Mouse (Mus musculus) MEL (cell line): ENCODE results near the gene Calm4. TPM values are rescaled to one million over a fixed set of nuclear protein-coding genes. Genes with fewer than 3 reads are reported as not detected.
"Not testable (repeated sequence)": the region's sequence is repeated elsewhere in the genome, so short reads cannot be mapped to it uniquely, and the experiment has no call there.

Experiments used
- DNase-seq: peaks from one replicate; pipeline ENCODE4 v3.0.0; 2011; ENCODE audit warnings: low read depth, low spot score
- H3K27ac ChIP-seq: 2 replicates; pipeline ENCODE4 v1.5.1; 2012; ENCODE audit warnings: low read depth, mild to moderate bottlenecking, control low read depth, low read length, moderate library complexity; ENCODE audit not compliant: control insufficient read depth
- H3K27me3 ChIP-seq, 2 experiments: fragments of 150-350 bp in 1 of 2; sonication (generic) in 1 of 2; 2 replicates each; pipeline ENCODE4 v1.6.1; 2012; ENCODE audit warnings: low read length in 2 of 2, mild to moderate bottlenecking in 2 of 2, improper control_type of control experiment in 1 of 2, moderate library complexity in 1 of 2; ENCODE audit not compliant: insufficient read depth in 2 of 2, control insufficient read depth in 1 of 2
- H3K36me3 ChIP-seq, 2 experiments: 2 replicates each; pipeline ENCODE4 v1.6.1; 2012 to 2014; ENCODE audit warnings: low read length in 2 of 2, improper control_type of control experiment in 1 of 2, inconsistent platforms in 1 of 2, mild to moderate bottlenecking in 1 of 2; ENCODE audit not compliant: insufficient read depth in 2 of 2, control insufficient read depth in 1 of 2
- H3K4me1 ChIP-seq, 2 experiments: fragments of 150-350 bp in 1 of 2; sonication (generic) in 1 of 2; 2 replicates each; pipeline ENCODE4 v1.6.1; 2012; ENCODE audit warnings: low read length in 2 of 2, improper control_type of control experiment in 1 of 2, mild to moderate bottlenecking in 1 of 2; ENCODE audit not compliant: insufficient read depth in 2 of 2, control insufficient read depth in 1 of 2
- H3K4me3 ChIP-seq, 2 experiments: fragments of 150-350 bp in 1 of 2; sonication (generic) in 1 of 2; 2 replicates each; pipeline ENCODE4 v1.5.1; 2012; ENCODE audit warnings: low read depth in 2 of 2, low read length in 2 of 2, mild to moderate bottlenecking in 2 of 2, moderate library complexity in 2 of 2, control low read depth in 1 of 2, improper control_type of control experiment in 1 of 2; ENCODE audit not compliant: control insufficient read depth in 1 of 2, insufficient read depth in 1 of 2
- H3K79me2 ChIP-seq: 2 replicates; pipeline ENCODE4 v1.6.1; 2012; ENCODE audit warnings: mild to moderate bottlenecking, low read length, moderate library complexity; ENCODE audit not compliant: control insufficient read depth, poor library complexity, insufficient read depth
- H3K9ac ChIP-seq: 2 replicates; pipeline ENCODE4 v1.6.1; 2012; ENCODE audit warnings: low read depth, mild to moderate bottlenecking, control low read depth, low read length, moderate library complexity; ENCODE audit not compliant: control insufficient read depth, poor library complexity, severe bottlenecking
- H3K9me3 ChIP-seq: fragments of 150-350 bp; sonication (generic); replicated peaks from 2 replicates; pipeline ENCODE4 v1.6.1; 2012; ENCODE audit warnings: mild to moderate bottlenecking, low read length, improper control_type of control experiment, moderate library complexity; ENCODE audit not compliant: insufficient read depth
- BHLHE40 ChIP-seq: IDR thresholded peaks from 2 replicates; pipeline ENCODE4 v1.6.1; 2012; ENCODE audit warnings: low read depth, mild to moderate bottlenecking, inconsistent platforms, low read length, improper control_type of control experiment, borderline replicate concordance
- CHD1 ChIP-seq: IDR thresholded peaks from 2 replicates; pipeline ENCODE4 v1.6.1; 2012; ENCODE audit warnings: low read depth, mild to moderate bottlenecking, inconsistent platforms, low read length, improper control_type of control experiment
- CHD2 ChIP-seq: IDR thresholded peaks from 2 replicates; pipeline ENCODE4 v1.6.1; 2011; ENCODE audit warnings: low read length, improper control_type of control experiment
- CTCF ChIP-seq, 3 experiments: IDR thresholded peaks in 2 of 3; conservative IDR thresholded peaks in 1 of 3; 2 replicates each; pipeline ENCODE4 v1.5.1; 2011 to 2012; ENCODE audit warnings: low read length in 3 of 3, low read depth in 2 of 3, mild to moderate bottlenecking in 2 of 3, improper control_type of control experiment in 1 of 3, inconsistent platforms in 1 of 3, mixed read lengths in 1 of 3, moderate library complexity in 1 of 3; ENCODE audit not compliant: control insufficient read depth in 1 of 3, insufficient read depth in 1 of 3, poor library complexity in 1 of 3, severe bottlenecking in 1 of 3
- KAT2A ChIP-seq: conservative IDR thresholded peaks from 2 replicates; pipeline ENCODE4 v1.6.1; 2012; ENCODE audit warnings: low read depth, low read length, improper control_type of control experiment, inconsistent platforms
- MAFK ChIP-seq: IDR thresholded peaks from 2 replicates; pipeline ENCODE4 v1.6.1; 2011; ENCODE audit warnings: low read depth, mild to moderate bottlenecking, low read length, improper control_type of control experiment, borderline replicate concordance
- MAZ ChIP-seq: IDR thresholded peaks from 2 replicates; pipeline ENCODE4 v1.6.1; 2012; ENCODE audit warnings: low read depth, mild to moderate bottlenecking, inconsistent platforms, low read length, improper control_type of control experiment
- MXI1 ChIP-seq: IDR thresholded peaks from 2 replicates; pipeline ENCODE4 v1.6.1; 2011; ENCODE audit warnings: mild to moderate bottlenecking, low read depth, low read length, improper control_type of control experiment
- MYB ChIP-seq: IDR thresholded peaks from 2 replicates; pipeline ENCODE4 v1.6.1; 2011; ENCODE audit warnings: mild to moderate bottlenecking, low read depth, low read length, improper control_type of control experiment
- POLR2A ChIP-seq, 2 experiments: IDR thresholded peaks; 2 replicates each; pipeline ENCODE4 v1.6.1; 2011 to 2012; ENCODE audit warnings: low read length in 2 of 2, mild to moderate bottlenecking in 2 of 2, control low read depth in 1 of 2, improper control_type of control experiment in 1 of 2, low read depth in 1 of 2, moderate library complexity in 1 of 2; ENCODE audit not compliant: control insufficient read depth in 1 of 2, insufficient read depth in 1 of 2, poor library complexity in 1 of 2
- RCOR1 ChIP-seq: IDR thresholded peaks from 2 replicates; pipeline ENCODE4 v1.6.1; 2012; ENCODE audit warnings: low read depth, mild to moderate bottlenecking, inconsistent platforms, low read length, improper control_type of control experiment
- SMC3 ChIP-seq: IDR thresholded peaks from 2 replicates; pipeline ENCODE4 v1.6.1; 2011; ENCODE audit warnings: low read depth, low read length, improper control_type of control experiment
- TBP ChIP-seq: IDR thresholded peaks from 2 replicates; pipeline ENCODE4 v1.8.0; 2011; ENCODE audit warnings: low read depth, low read length, improper control_type of control experiment
- TCF12 ChIP-seq: IDR thresholded peaks from 2 replicates; pipeline ENCODE4 v1.6.1; 2014; ENCODE audit warnings: low read depth, mild to moderate bottlenecking, inconsistent platforms, low read length, improper control_type of control experiment, moderate library complexity
- USF2 ChIP-seq, 2 experiments: IDR thresholded peaks; 2 replicates each; pipeline ENCODE4 v1.6.1; 2011 to 2012; ENCODE audit warnings: improper control_type of control experiment in 2 of 2, low read length in 2 of 2, borderline replicate concordance in 1 of 2, inconsistent platforms in 1 of 2, low read depth in 1 of 2, mild to moderate bottlenecking in 1 of 2; ENCODE audit not compliant: insufficient read depth in 1 of 2
- ZC3H11A ChIP-seq: IDR thresholded peaks from 2 replicates; pipeline ENCODE4 v1.6.1; 2012; ENCODE audit warnings: low read depth, mild to moderate bottlenecking, inconsistent platforms, low read length, improper control_type of control experiment
- ZMIZ1 ChIP-seq: IDR thresholded peaks from 2 replicates; pipeline ENCODE4 v1.6.1; 2012; ENCODE audit warnings: low read depth, mild to moderate bottlenecking, inconsistent platforms, low read length, improper control_type of control experiment, moderate library complexity
- ZNF384 ChIP-seq: IDR thresholded peaks from 2 replicates; pipeline ENCODE4 v1.6.1; 2012; ENCODE audit warnings: low read depth, mild to moderate bottlenecking, inconsistent platforms, low read length, improper control_type of control experiment
- polyA plus RNA-seq, 2 experiments: library from polyadenylated mRNA; stranded (reverse) in 1 of 2; unstranded in 1 of 2; fragments of >175 nt in 1 of 2; fragments of >200 nt in 1 of 2; gene quantifications; 2 replicates each; pipeline versions ENCODE4 v1.2.1 to v1.2.4; 2012; ENCODE audit warnings: low replicate concordance in 2 of 2, low read depth in 1 of 2; ENCODE audit not compliant: insufficient read length in 2 of 2, insufficient read depth in 1 of 2, missing spikeins in 1 of 2
- total RNA-seq: library from RNA; depleted of rRNA; stranded (reverse); fragments of 300-350 nt; gene quantifications from 2 replicates; pipeline ENCODE4 v1.2.3, GENCODE M21; 2012

Calm4 gene
- total and polyA plus RNA-seq, 3 experiments = not detected

DNA sequence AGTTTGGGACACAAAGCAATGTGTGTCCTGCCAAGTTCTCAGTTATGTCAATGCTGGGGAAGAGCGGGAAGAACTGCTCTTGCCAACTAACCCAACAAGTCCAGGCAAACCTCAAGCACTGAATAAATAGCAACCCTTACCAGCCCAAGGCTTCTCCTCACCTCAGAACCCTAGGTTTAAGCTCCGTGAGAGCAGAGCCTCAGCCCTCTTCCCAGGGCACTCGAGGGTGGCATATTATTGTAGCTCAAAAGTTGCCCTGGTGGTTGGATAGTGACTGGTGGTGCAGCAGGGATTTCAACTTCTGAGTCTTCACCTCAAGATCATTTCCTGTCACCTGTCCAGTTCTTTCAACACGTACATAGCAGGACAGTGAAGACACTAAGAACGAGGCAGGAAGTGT, 6.0 kb upstream of the Calm4 start:
- Histone ChIP-seq H3K4me3 (no peak overlapping the region), H3K9ac (no peak overlapping the region)
- TF ChIP-seq MYB = no peak
- no peak for TF ChIP-seq MAZ
- TF ChIP-seq CHD2 = no peak
- TF ChIP-seq ZC3H11A = no peak
- TF ChIP-seq ZMIZ1 = no peak
- no peak for TF ChIP-seq SMC3
- no peak for TF ChIP-seq KAT2A

DNA sequence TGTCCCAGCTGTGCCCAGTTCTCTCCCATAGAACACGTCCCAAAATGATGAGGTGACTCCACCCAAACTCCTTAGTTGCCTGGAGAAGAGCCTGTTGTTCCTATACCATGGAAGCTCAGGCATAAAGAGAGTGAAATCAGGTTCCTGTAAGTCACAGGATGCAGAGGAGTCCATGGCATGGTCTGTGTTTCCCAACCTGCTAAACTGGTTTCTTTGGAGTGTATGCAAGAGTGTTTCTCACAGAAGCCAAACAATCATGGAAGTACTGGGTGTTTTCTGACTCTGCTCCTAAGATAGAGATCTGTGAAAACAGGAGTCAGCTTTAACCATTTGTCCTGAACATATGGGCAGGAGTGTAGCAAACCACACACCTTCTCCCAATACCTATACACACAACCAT, 5.6 kb upstream of the Calm4 start:
- H3K9ac ChIP-seq = no peak overlapping the region
- H3K27ac ChIP-seq = no peak overlapping the region
- no peak for TF ChIP-seq USF2 (IDR thresholded peaks at IDR 0.05; ENCODE audit: borderline replicate concordance in 1 of 2, insufficient read depth in 1 of 2, low read depth in 1 of 2, low read length in 2 of 2)
- TF ChIP-seq RCOR1 = no peak
- TF ChIP-seq ZNF384 = no peak
- TF ChIP-seq TBP = no peak
- TF ChIP-seq CHD1 = no peak
- TF ChIP-seq TCF12 = no peak
- TF ChIP-seq BHLHE40 = no peak
- no peak for TF ChIP-seq CTCF (IDR thresholded peaks at IDR 0.05 in 2 of 3, conservative IDR thresholded peaks at IDR 0.05 in 1 of 3; ENCODE audit: control insufficient read depth in 1 of 3, insufficient read depth in 1 of 3, low read depth in 2 of 3, low read length in 3 of 3, poor library complexity in 1 of 3, severe bottlenecking in 1 of 3)
- H3K9me3 ChIP-seq = no peaks in the 10 kb centered on the region
- DNase-seq = no peak
- H3K4me3 ChIP-seq = no peak overlapping the region
- H3K27me3 ChIP-seq = no peaks in the 10 kb centered on the region; a peak in 1 of 4 replicates
- H3K79me2 ChIP-seq = no peaks in the 10 kb centered on the region
- H3K36me3 ChIP-seq = no peaks in the 10 kb centered on the region; a peak in 1 of 4 replicates
- no peaks in the 10 kb centered on the region for H3K4me1 ChIP-seq

More for the DNA sequence above, 6.0 kb upstream of the Calm4 start:
- H3K27ac ChIP-seq = no peak overlapping the region
- H3K27me3 ChIP-seq = no peaks in the 10 kb centered on the region; a peak in 1 of 4 replicates
- no peaks in the 10 kb centered on the region for H3K9me3 ChIP-seq
- H3K36me3 ChIP-seq = no peaks in the 10 kb centered on the region; a peak in 1 of 4 replicates
- DNase-seq = no peak
- no peaks in the 10 kb centered on the region for H3K79me2 ChIP-seq
- no peaks in the 10 kb centered on the region for H3K4me1 ChIP-seq

DNA sequence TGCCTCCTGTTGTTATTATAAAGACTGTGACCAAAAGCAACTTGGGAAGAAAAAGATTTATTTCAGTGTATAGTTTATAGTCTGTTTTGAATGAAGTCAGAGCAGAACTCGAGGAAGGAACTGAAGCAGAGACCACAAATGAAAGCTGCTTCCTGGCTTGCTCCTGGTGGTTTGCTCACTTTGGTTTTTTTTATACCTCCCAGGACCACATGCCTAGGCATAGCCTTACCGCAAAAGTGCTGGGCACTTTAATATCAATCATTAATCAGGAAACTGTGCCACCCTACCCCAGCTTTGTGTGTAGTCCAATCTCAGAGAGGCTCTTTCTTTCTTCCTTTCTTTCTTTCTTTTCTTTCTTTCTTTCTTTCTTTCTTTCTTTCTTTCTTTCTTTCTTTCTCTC, 5.1 kb upstream of the Calm4 start:
- no peak for DNase-seq
- Histone ChIP-seq H3K79me2 (no peaks in the 10 kb centered on the region), H3K9ac (no peak overlapping the region), H3K36me3 (no peaks in the 10 kb centered on the region; a peak in 1 of 4 replicates), H3K9me3 (no peaks in the 10 kb centered on the region), H3K4me1 (no peaks in the 10 kb centered on the region), H3K4me3 (no peak overlapping the region), H3K27ac (no peak overlapping the region), H3K27me3 (no peaks in the 10 kb centered on the region; a peak in 1 of 4 replicates)
- no peak for TF ChIP-seq POLR2A (IDR thresholded peaks at IDR 0.05; ENCODE audit: control insufficient read depth in 1 of 2, insufficient read depth in 1 of 2, low read depth in 1 of 2, low read length in 2 of 2, poor library complexity in 1 of 2)
- no peak for TF ChIP-seq ZC3H11A
- TF ChIP-seq TBP = no peak
- TF ChIP-seq CHD1 = no peak
- TF ChIP-seq MXI1 = no peak
- no peak for TF ChIP-seq MAFK
- TF ChIP-seq MAZ = no peak

DNA sequence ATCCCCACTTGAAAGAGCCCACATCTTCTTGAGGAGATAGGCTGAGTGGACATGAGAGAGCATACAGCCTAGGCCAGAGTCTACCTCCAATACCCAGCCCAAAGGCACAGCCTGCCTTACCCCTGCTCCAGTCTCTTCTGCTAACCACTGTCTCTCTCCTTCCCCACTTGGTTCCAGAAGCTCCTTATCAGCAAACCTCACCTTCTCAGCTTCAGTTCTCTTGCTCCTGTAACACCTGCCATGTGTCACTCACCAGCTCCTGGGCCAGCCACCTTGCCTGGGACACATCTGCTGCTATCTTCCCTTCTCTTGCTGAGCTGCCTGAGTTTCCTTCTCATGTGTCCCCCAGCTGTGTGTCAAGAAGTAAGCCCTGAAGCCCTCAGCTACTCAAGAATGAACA, 3.9 kb upstream of the Calm4 start:
- not testable (repeated sequence) for H3K27ac ChIP-seq, H3K9me3 ChIP-seq, H3K4me1 ChIP-seq, DNase-seq, H3K9ac ChIP-seq, H3K27me3 ChIP-seq, H3K36me3 ChIP-seq, H3K79me2 ChIP-seq, H3K4me3 ChIP-seq
